Mouse (Mus musculus) small intestine, adult 2 months (tissue): Measurements from ENCODE around the gene Rassf3.

Experiments used
- CTCF ChIP-seq: fragments of 200-500 bp; IDR thresholded peaks from 2 replicates; pipeline ENCODE4 v1.5.1; 2012; ENCODE audit warnings: low read depth, mild to moderate bottlenecking, control low read depth, inconsistent platforms, low read length, moderate library complexity, mixed read lengths; ENCODE audit not compliant: insufficient replicate concordance, insufficient read length; ENCODE audit errors: extremely low read depth
- POLR2A ChIP-seq: fragments of 200-500 bp; IDR thresholded peaks from 2 replicates; pipeline ENCODE4 v1.6.1; 2012; ENCODE audit warnings: low read depth, mild to moderate bottlenecking, control low read depth, inconsistent platforms, low read length, moderate library complexity

DNA sequence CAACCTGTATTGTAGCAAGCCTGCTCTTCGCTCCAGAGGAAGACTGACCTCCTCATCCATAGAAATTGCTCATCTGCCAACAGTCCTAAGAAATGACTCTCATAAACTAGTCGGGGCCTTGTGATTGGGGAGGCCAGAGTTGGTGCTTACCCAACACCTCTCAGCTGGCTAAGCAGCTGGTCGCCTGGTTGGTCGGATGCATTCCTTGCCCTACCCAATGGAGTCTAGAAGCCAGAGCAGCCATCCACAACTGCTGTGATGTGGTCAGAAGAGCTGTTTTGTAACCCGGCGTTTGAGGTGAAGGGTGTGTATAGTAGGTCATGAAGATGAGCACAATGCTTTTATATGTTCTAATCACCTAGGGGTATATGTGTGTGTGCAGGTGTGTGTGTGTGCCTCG lies 77.5 kb downstream of the Rassf3 start:
- TF ChIP-seq CTCF, result no peak
- TF ChIP-seq POLR2A, result no peak
